Mouse (Mus musculus) cerebellum, adult (tissue): Measurements from ENCODE around the gene Pf4.

ENCODE experiments used
- ATAC-seq: cut with Nextera tagmentation; 2 replicates; pipeline ENCODE4 v1.9.2; 2017; ENCODE audit warnings: mild to moderate bottlenecking, moderate library complexity, mixed read lengths; ENCODE audit not compliant: insufficient number of reproducible peaks, low FRiP score, low TSS enrichment

Gene Pf4

GRCm38 (mm10) chr5:90771880-90772653 lies at the start of gene Pf4:
TSS of gene Pf4 (plus strand) at chr5:90772435.
- ATAC-seq: no peak

GRCm38 (mm10) chr5:90722656-90723055 lies 49.6 kb upstream of the Pf4 start:
- ATAC-seq: no peak

GRCm38 (mm10) chr5:90728254-90728653 lies 44.0 kb upstream of the Pf4 start:
- no peak for ATAC-seq

- peak; percentile 94 for ATAC-seq
Measured at GRCm38 (mm10) chr5:90731480-90731879, 40.8 kb upstream of the Pf4 start.

DNA sequence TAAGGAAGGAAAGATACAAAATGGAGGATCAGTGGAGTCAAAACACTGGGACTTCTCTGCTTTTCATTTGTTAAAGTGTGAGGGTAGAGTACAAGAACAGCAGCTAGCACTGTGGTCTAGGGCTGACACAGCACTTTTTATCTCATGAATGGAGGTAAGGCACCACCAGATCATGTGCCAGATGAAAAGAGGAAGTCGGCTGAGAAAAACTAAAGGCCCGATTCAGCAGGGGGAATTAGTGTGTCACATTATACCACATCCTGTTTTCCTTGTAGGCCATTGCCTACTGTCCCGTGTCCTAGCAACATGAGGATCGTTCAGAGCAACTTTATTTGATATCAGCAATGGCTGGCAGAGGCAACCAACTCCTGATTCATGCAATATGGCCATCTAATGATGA lies 30.2 kb upstream of the Pf4 start:
- no peak for ATAC-seq

- ATAC-seq: no peak
Measured at GRCm38 (mm10) chr5:90753934-90754333, 18.3 kb upstream of the Pf4 start.

DNA sequence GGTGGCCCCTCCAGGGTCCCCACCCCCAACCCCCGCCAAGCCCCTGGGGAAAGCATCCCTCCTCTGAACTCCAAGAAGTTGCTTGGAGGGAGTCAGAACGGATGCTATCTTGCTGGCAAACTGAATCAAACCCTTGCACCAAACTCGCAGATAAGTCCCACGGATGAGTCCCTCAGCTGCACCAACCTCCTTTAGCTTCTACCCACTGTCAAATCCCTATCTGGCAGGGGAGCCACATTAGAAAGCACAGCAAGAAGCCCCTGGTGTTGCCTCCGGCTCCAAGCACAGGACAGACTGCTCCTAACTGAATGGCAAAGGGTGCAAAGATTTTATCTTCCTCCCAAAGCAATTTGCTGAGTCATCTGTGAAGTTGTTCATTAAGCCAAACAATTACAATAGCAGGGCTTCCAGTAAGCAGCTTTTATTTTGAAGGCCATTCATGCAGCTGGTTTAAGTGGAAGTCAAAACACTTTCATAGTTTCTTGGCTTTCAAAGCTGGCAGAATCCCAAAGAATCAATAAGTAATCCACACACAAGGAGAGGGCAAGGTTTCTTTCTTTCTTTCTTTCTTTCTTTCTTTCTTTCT lies 14.1 kb upstream of the Pf4 start:
- no peak for ATAC-seq

DNA sequence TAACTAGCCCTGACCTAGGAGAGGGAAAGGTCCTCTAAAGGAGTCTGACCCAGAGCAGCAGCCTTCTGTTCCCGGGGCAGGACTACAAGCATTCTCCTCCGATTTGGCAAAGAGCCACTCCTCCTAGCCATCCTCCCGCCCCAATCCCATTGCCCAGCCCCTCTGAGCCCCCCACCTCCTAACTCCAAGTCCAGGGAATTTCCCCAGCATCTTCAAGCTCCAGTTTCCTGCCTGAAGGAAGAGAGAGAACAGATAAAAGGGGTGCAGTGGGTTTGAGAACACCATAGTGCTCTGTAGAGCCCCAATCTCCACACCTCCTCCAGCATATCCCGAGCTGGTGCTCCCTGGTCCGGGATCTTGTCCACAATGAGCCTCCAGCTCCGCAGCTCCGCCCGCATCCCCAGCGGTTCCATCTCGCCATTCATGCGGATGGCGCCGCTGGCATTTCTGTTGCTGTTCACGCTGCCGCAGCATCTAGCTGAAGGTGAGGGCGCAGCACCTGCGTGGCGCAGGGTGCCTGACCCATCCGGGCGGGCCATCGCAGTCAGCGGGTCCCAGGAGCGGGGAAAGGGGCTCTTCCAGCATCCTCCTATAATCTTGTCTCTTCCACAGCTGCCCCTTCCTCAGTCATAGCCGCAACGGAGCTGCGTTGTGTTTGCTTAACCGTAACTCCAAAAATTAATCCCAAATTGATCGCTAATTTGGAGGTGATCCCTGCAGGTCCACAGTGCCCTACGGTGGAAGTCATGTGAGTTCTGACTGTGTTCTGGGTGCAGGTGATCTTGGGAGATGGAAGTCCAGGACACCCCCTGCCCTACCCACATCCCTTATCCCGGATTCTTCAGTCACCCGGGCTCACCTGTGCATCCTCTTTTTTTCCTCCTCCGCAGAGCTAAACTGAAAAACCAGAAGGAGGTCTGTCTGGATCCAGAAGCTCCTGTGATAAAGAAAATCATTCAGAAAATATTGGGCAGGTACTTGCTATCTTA lies 12.9 kb upstream of the Pf4 start, which contains the start of gene Cxcl5:
Gene Cxcl5 (plus strand): TSS at position 284 of the 989 bp plus-strand sequence.
- no peak for ATAC-seq

GRCm38 (mm10) chr5:90760303-90760702 lies 11.9 kb upstream of the Pf4 start:
- no peak for ATAC-seq

DNA sequence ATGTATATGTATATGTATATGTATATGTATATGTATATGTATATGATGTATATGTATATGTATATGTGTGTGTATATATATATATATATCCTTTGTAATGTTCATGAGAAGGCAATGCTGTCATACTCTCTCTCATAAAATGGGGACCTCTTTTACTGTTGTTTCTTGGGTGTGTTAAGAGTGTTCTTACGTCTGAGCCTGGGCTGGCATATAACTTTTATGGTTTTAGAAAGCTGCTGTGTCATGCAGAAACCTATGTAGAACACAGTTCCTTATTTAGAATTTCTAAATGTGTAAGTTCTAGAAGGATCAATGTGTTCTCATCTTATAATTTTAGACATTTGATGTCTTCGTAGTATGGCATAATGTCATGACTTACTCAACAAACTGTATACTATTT lies 11.4 kb upstream of the Pf4 start:
- no peak for ATAC-seq

DNA sequence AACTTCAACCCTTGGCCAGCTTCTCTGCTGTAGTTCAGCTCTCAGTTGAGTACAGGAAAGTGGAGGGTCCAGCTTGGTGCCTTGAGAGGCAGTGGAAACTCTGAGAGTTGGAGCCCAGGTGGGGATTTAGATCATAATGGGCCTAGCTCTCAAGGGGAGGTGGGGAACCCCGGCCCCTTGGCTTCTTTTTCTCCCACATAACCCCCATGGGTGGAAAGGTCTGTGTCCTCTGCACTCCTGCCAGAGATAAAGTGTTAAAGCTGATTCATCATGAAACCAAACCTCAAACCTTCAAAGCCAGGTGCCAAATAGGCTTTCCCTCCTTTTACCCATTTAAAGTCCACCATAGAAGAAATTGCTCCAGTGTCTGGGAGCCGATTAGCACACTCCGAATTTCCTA lies 10.4 kb upstream of the Pf4 start:
- ATAC-seq: no peak

DNA sequence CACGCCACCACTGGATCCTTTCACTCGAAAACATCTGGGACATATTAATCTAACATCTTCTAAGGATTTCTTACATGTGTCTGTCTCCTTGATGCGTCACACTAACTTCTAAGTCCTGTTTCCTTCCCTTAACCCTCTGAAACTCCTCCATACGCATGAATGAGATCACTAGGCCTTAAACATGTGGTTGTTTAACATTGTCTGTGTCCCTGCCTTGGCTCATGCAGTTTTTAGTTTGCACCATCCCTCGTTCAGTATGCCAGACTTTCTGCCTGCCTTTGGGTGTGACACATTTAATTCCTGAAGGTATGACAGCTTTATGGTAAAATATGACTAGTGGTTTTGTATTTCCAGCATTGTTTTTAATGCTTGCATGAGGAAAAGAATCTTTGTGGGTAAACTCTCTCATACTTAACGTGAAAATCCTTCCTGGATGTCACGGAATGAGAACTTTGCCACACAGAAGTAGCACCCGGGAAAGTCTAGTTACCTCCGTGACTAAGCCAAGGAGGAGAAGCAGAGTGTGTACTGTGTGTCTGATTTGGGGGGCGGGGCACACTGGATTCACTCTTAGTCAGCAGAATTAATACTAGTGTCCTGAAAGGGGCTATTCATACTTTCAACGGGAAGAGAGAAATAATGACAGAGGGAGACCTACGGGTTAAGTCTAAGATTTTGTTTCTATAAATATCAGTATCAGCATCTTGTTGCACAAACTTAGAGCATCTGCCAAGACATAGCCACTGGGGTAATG lies 8.1 kb upstream of the Pf4 start:
- ATAC-seq: no peak

GRCm38 (mm10) chr5:90765821-90766606 lies 6.2 kb upstream of the Pf4 start:
- no peak for ATAC-seq

DNA sequence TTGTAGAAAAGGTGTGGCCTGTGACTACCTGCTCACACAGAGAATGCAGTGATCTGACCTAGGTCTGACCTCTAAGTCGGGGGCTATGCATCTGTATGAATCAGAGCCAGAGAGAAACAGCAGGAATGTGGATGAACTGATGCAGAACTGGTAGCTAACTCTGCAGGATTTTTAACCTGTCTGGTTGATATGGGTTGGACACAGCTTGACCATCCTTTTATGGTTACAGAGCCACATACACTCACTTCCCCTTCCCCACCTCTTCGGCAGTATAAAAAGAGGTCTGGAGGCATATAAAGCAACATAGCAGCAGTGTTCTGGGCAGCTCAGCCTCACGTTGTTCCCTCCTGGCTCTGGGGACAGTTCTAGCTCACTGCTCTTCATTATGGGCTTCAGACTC lies 4.0 kb upstream of the Pf4 start, which contains the start of gene Ppbp:
Gene Ppbp (plus strand): TSS at position 301 of the 400 bp plus-strand sequence.
- no peak for ATAC-seq

DNA sequence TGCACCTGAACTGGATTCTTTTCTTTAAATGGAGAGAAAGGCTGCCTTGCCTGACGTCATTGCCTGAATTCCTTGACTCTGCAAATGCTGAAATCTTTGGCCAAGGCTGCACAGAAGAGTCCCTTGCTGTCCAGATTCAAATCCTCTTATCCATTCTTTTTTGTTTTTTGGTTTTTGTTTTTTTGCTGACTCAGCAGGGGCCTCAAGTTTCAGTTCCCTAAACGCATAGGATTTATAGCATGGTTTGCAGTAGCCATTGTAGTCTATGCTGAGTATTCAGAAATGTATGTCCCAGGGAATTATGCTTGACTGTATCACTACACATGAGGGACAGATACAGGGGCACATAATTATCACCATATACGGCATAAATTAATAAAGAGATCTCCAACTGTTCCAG lies 866 bp upstream of the Pf4 start:
- no peak for ATAC-seq

DNA sequence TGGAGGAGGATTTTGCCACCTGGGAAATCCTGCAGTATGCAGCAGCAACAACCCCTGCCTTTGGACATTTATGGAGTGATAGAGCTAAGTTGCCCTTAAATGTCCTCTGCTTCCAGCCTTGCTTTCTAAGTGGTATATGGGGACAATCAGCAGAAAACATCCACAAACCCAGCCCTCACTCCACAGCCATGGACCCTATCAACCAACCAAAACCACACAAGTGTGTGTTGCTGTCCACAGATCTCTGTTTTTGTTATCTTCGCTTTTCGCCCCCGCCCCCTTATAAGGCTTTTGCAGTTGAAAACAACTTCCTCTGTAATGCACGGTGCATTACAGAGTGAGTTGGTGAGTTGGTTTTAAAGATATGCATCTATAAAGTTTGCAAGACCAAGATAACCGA lies 3.3 kb downstream of the Pf4 start:
- no peak for ATAC-seq

DNA sequence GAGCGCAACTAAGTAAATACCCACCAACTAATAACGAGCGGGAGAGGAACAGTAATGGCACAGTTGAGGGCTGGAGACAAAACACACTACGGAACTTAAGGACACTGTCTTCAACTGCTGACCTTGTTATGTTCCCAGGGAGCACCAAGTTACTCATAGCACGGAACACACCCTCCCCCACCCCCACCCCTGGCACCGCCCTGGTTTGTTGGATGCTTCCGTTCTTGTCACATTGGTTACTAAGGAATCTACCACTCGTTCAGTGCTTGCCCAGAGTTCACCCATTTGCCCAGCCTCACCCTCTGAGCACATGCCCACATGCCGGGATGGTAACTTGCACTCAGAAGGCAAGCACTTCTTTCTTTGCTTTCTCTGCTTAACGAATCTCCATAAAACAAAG lies 5.4 kb downstream of the Pf4 start:
- ATAC-seq: no peak

DNA sequence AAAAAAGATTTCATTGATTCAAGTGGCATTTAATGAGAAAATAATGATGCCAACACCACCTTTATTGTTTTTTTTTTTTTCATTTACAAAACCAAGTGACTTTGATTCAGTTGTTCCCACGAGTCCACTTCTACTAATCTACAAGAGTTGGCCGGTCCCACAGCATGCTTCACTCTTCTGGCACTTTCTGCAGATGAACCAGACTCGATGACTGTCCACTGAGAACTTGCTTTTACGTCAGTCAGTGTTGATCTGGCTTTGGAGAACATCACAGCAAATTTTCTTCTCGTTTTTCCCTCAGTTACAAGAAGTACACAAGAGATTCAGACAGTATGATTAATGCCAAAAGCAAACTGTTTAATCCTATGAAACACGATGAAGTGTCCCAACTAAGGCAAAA lies 6.6 kb downstream of the Pf4 start:
- ATAC-seq: no peak

GRCm38 (mm10) chr5:90783697-90784096 lies 11.5 kb downstream of the Pf4 start:
- no peak for ATAC-seq
